Mouse (Mus musculus) cerebellum, adult 2 months (tissue): ENCODE measurements around the gene Thsd4. TPM values are rescaled to one million over a fixed set of nuclear protein-coding genes. Genes with fewer than 3 reads are reported as not detected.

Experiments
- DNase-seq, 2 experiments: peaks; one replicate each; pipeline ENCODE4 v3.0.0; 2021
- H3K27ac ChIP-seq: fragments of 200-500 bp; 2 replicates; pipeline ENCODE4 v1.5.1; 2012; ENCODE audit warnings: low read length, control low read depth, inconsistent platforms; ENCODE audit not compliant: insufficient read depth
- H3K27me3 ChIP-seq: fragments of 200-500 bp; 2 replicates; pipeline ENCODE4 v1.6.1; 2012; ENCODE audit warnings: inconsistent platforms, mild to moderate bottlenecking, low read length, moderate library complexity; ENCODE audit not compliant: control insufficient read depth, insufficient read depth
- H3K4me1 ChIP-seq: fragments of 200-500 bp; 2 replicates; pipeline ENCODE4 v1.6.1; 2011; ENCODE audit warnings: low read length; ENCODE audit not compliant: control insufficient read depth, insufficient read depth
- H3K4me3 ChIP-seq: fragments of 200-500 bp; replicated peaks from 2 replicates; pipeline ENCODE3; 2011; ENCODE audit warnings: mild to moderate bottlenecking, low read depth, low read length, control low read depth; ENCODE audit not compliant: insufficient read depth
- CTCF ChIP-seq: fragments of 200-500 bp; IDR thresholded peaks from 2 replicates; pipeline ENCODE4 v1.5.1; 2011; ENCODE audit warnings: low read depth, mild to moderate bottlenecking, control low read depth, low read length, moderate library complexity, borderline replicate concordance; ENCODE audit not compliant: insufficient read depth
- POLR2A ChIP-seq: fragments of 200-500 bp; IDR thresholded peaks from 2 replicates; pipeline ENCODE4 v1.6.1; 2011; ENCODE audit warnings: low read length, control low read depth, borderline replicate concordance; ENCODE audit not compliant: insufficient read depth
- WGBS: fragments of 180-500 bp; shearing (Covaris S2); methylation state at CpG from one replicate; pipeline ENCODE4 v1.1.7; 2018; 5-methylcytosine and 5-hydroxymethylcytosine counted together
- polyA plus RNA-seq: library from polyadenylated mRNA; depleted of rRNA; stranded (reverse); fragments of >200 nt; gene quantifications from 2 replicates; pipeline ENCODE4 v1.2.3, GENCODE M21; 2012

The Thsd4 gene
- polyA plus RNA-seq, 1 experiment: 2.7 TPM

DNA sequence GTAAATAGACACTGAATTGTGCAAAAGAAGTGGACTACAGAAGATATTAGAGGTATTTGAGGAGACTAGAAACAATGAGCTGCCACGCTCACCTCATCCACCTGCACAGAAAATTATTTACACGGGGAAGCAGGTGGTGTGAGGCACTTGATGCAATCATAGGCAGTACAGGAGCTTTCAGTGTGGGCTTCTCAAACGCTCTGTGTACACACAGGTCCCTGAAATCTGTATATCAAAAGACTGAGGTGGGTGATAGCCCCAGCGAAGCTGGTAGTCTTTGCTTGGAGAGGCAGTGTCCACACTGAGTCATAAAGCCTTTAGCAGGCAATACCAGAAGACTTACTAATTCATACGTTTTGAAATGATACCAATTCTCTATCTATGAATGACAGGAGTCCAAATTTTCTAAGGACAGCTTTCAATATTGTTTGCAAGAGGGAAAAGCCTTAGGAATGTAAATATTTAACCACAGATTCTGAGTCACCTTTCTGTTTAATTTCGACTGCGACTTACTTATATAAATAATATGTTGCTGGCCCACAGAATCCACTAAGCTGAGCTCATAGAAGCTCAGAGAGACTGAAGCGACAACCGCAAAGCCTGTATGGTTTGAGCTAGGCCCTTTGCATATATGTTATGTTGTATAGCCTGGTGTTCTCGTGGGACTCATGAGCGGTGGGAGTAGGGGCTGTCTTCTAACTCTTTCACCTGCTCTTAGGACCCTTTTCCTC is 369.8 kb downstream of the Thsd4 start:
- DNase-seq: no peak
- 92% methylated on average over 11 of the region's 11 CpGs for WGBS

DNA sequence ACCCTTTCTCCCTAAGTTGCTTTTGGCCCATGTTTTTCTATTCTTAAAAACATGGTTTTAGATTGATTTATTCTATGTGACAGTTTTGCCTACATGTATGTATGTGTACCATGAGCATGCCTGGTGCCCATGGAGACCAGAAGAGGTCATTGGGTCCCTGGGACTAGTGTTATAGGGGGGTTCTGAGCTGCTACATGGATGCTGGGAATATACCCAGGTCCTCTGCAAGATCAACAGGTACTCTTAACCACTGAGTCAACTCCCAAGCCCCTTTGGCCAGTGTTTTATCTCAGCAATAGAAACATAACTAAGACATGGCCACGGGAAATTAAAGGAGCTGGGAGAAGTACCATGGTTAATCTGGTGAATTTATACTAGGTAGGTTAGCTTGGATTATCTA is 371.3 kb downstream of the Thsd4 start:
- no peaks in the 10 kb centered on the region for H3K27me3 ChIP-seq
- TF ChIP-seq CTCF (no peak), POLR2A (no peak)
- 78% methylated on average over 1 of the region's 1 CpGs for WGBS
- no peak overlapping the region for H3K4me3 ChIP-seq
- H3K4me1 ChIP-seq: no peaks in the 10 kb centered on the region
- H3K27ac ChIP-seq: no peak overlapping the region
- no peak for DNase-seq

More for the DNA sequence above, 369.8 kb downstream of the Thsd4 start:
- H3K27me3 ChIP-seq: no peaks in the 10 kb centered on the region
- no peak overlapping the region for H3K27ac ChIP-seq
- H3K4me3 ChIP-seq: no peak overlapping the region
- TF ChIP-seq POLR2A (no peak), CTCF (no peak)
- peaks cover 3% of the 10 kb centered on the region for H3K4me1 ChIP-seq

DNA sequence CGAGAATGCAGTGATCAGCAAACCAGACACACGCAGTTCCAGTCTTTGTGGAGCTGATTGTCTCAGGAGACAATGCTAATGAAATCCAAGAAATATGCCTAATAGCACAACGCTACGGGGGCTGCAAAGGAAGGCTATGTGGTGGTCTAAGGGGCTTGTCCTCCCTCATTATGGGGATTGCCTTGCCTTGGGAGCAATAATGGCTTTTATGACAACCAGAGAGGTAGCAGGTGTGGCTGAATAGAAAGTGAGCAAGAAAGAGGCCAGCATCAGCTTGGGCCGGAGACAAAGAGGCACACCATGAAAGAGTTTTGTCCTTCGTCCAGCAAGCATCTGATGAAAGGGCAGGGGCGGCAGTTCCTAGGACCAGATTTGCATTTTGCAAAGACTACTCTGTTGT is 372.9 kb downstream of the Thsd4 start:
- H3K4me3 ChIP-seq: no peak overlapping the region
- no peak for DNase-seq
- H3K4me1 ChIP-seq: no peaks in the 10 kb centered on the region
- H3K27me3 ChIP-seq: no peaks in the 10 kb centered on the region
- no peak for TF ChIP-seq POLR2A
- H3K27ac ChIP-seq: no peak overlapping the region
- WGBS: 40% methylated on average over 7 of the region's 7 CpGs

DNA sequence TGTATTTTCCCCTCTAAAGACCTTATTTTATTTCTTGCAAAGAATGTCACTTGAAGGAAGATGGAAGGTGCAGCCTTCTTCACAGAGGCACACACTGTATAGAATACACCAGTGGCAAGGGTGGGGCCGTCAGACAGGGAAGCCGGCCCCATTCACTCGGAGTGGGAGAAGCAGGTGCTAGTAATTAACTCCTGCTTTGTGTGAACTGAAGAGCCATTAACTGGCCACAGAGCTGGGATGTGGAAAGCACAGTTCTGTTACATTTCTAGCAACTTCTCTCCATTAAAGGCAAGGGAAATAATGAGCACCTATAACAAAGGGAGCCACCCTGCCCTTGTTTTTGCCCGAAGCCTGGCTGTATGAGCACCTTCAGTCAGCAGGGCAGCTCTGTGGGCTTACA is 374.4 kb downstream of the Thsd4 start:
- no peak overlapping the region for H3K27ac ChIP-seq
- H3K4me1 ChIP-seq: no peaks in the 10 kb centered on the region
- no peaks in the 10 kb centered on the region for H3K27me3 ChIP-seq
- DNase-seq: no peak
- no peak overlapping the region for H3K4me3 ChIP-seq
- TF ChIP-seq POLR2A (no peak), CTCF (no peak)
- WGBS: 77% methylated on average over 4 of the region's 4 CpGs

DNA sequence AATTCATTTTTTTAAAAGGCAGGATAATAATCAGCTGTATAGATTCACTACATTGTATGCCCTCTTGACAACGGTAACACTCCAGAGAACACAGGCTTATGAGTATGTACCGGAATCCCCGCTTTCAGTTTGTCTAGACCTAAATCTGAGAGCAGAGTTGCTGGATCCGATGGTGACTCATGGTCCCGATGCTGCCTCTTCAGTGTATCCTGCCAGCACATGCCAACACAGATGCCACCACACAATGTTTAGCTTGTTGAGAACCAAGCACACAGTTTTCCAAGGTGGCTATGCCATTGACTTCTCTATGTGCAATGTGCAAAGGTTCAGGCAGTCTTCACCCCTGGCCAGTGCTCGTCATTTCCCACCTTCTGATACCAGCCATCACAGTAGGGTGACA is 378.0 kb downstream of the Thsd4 start:
- no peak for TF ChIP-seq CTCF
- no peak for TF ChIP-seq POLR2A
- WGBS: 92% methylated on average over 6 of the region's 6 CpGs
- Histone ChIP-seq H3K27ac (no peak overlapping the region), H3K27me3 (no peaks in the 10 kb centered on the region), H3K4me1 (0 out of 2 replicates have a peak, but pooled peaks cover 3% of the 10 kb centered on the region), H3K4me3 (no peak overlapping the region)
- no peak for DNase-seq

DNA sequence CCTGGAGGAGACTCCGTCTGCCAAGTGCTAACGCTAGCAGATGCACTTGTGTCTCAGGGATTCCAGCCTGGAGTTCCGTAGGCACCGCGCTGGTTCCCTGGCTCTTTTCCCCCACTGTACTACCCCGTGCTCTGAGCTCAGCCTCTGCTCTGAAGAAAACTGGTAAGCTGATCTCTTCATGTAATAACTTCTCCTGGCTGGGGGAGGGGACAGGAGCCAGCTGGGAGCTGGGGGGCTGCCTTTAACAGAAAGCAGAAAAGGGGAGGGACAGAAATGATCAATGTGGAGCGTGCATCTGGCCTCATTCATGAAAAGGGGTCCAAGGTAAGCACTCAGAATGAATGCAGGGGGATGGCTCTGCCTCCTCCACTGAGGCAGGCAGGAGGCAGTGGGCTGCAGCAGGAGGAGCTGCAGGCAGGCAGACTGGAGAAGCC is 380.7 kb downstream of the Thsd4 start:
- Histone ChIP-seq H3K27me3 (no peaks in the 10 kb centered on the region), H3K4me3 (no peak overlapping the region), H3K4me1 (0 out of 2 replicates have a peak, but pooled peaks cover 3% of the 10 kb centered on the region), H3K27ac (no peak overlapping the region)
- TF ChIP-seq POLR2A (no peak), CTCF (no peak)
- 7% methylated on average over 7 of the region's 7 CpGs for WGBS
- DNase-seq: no peak

DNA sequence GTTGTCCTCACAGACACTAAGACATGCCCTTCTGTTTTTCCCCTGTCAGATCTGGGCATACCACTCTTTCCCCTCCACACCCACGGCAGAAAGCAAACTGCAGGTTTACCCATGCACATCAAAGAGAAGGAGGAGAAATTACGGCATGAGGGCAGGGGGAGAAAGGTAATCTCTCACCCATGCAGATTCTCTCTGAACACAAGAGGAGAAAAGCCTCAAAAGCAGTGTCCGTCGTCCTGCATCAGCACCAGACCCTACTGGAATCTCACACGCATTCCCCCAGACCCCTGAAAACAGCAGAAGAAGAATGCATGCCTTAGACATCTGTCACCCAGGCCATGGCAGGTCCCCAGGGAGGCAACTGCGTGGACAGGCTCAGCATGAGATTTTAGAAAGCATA is 381.4 kb downstream of the Thsd4 start:
- 49% methylated on average over 6 of the region's 6 CpGs for WGBS
- no peak overlapping the region for H3K27ac ChIP-seq
- no peaks in the 10 kb centered on the region for H3K27me3 ChIP-seq
- DNase-seq: no peak
- 0 out of 2 replicates have a peak, but pooled peaks cover 3% of the 10 kb centered on the region for H3K4me1 ChIP-seq
- TF ChIP-seq POLR2A: no peak
- no peak for TF ChIP-seq CTCF
- H3K4me3 ChIP-seq: no peak overlapping the region

DNA sequence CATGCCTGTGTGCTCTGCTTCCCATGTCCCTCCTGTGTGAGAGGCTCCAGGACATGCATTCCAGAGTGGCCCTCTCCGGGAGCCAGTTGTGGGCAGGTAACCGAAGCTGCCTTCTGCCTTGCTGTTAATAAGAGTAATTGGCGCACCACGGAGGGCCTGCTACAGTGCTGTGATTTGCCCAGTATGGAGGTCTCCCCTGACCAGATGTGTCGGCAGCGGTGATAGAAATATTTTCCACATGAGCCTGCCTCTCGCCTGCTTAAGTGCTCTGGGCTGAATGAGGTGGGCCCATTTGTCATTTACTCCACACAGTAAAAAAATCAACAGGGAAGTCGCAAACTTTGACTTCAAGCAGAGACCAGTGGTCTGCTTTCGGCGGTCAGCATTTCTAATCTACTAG is 382.4 kb downstream of the Thsd4 start:
- 92% methylated on average over 10 of the region's 10 CpGs for WGBS
- TF ChIP-seq CTCF (no peak), POLR2A (no peak)
- Histone ChIP-seq H3K4me1 (0 out of 2 replicates have a peak, but pooled peaks cover 3% of the 10 kb centered on the region), H3K4me3 (no peak overlapping the region), H3K27ac (no peak overlapping the region), H3K27me3 (no peaks in the 10 kb centered on the region)
- no peak for DNase-seq
